Mouse (Mus musculus) mature B cell (primary cell): Measurements from ENCODE around the gene Efr3b.

Experiments used
- in situ Hi-C: fragments of 300-500 bp; cut with MboI; formaldehyde crosslinking; loops from 2 replicates; pipeline ENCODE4 v1.14.3; 2019

The Efr3b gene

DNA sequence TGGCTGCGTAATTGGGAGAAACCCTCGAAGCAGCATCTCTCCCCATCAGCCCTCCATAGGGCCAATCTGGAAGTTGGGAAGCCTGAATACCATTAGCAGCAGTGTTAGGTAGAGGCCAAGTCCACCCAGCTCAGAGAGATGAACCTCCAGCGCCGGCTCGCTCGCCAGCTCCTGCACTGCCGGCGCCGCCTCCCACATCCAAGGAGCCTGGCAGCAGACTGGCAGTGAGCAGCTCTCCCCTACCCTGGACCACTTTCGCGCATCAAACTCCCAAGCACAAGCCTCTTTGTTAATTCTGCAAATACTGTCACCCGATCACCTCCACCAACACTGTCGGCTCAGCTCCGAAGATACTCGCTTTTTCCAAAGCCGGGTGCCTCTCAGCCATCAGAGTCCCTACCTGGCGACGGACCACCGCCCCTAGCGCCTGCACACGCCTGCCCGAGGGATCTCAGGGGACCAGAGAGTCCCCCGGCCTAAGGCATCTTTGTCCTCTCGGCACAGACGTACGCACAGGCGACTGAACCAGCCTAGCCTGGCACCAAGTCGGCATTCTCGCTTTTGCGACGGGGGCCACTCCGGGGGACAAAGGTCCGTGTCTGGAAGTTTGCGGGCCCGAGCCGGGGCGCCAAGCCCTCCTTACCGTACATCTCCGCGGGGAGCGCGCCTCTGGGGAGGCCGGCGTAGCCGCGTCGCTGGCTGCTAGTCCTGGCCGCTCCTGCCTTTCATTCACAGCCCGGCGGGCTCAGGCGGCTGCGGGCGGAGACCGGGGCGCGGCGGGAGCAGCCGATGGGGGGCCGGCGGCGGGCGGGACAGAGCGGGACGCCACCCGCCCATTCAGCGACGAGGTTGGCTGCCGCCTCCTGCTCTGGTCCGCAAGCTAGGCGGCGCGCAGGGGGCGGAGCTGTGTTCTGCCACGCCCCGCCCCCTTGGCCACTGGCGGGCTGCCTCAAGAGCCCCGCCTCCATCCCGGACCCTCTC, at the start of gene Efr3b:
Efr3b (minus strand) TSS at position 855 of the 981 bp plus-strand sequence.
- in situ Hi-C loops: no loop called here

DNA sequence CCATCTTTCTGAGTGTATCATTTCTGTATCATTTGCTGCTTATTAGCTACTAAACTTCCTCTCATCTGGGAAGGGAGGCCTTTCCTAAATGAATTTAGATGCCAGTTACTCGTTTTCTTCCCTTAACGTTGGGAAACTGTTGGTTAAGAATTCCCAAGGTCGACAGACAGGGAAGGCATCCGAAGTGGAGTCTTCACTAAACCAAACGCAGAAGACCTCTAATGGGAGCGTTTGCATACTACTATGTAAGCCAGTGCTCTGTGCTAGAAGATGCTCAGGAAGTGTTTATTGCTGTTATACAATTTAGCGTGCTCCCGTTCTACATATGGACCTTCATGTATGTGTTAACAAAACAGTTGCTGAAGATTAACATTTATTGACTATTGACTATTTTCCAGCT, 44.7 kb upstream of the Efr3b start:
- in situ Hi-C loops: no loop called here

DNA sequence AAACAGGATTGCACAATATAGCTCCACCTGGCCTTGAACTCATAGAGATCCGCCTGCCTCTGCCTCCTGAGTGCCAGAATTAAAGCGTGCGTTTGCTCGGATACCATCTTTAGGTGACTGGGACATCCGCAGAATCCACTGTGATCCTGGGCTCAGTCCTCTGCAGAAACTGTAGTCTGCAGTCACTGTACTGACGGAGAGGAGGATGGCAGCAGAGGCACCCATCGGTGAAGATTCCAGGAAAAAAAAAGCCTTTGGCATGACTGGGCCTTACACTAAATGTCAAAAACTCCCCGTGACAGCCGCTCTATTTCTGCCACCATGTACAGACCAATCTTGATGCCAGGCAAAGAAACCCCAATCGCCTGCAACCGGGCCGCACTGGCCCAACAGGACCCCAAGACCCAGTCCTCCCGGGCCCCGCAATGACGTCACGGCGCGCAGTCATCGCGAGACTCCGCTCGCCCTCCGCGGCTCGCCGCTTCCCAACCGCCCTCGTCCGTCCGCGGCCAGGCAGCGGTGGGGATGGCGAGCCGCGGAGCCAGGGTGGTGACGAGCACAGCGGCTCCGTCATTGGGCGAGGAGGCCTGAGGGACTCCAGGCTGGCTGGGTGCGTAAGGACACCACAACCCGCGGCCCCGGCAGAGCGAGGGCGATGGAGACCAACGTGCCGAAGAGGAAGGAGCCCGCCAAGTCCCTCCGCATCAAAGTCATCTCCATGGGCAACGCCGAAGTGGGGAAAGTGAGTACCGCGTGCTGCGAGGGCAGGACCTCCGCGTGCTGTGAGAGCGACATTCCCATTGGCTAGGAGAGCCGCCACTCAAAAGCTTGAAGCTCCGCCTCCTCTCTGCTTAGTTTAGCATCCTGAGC, 43.7 kb upstream of the Efr3b start, which contains the start of gene Dnajc27:
Dnajc27 (plus strand) TSS at position 452 of the 870 bp plus-strand sequence.
- in situ Hi-C loops: no loop called here

DNA sequence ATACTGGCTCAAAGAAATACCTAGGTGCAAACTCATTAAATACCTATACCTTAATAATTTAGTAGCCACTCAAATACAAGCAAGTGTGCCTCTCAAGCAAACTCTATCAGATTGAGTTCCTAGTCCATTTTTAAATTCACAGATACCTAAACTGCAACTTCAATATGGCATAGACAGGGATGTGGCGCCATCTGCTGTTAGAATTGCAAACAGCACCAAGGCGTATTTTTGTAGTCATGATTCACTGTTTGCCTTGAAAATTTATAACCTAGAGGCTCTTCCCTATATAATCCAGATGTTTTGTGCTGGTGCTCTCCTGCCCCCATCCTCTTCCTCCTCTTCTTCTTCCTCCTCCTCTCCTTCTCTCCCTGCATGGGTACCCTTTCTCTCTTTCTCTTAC, 41.6 kb upstream of the Efr3b start:
- in situ Hi-C loops: no loop called here

DNA sequence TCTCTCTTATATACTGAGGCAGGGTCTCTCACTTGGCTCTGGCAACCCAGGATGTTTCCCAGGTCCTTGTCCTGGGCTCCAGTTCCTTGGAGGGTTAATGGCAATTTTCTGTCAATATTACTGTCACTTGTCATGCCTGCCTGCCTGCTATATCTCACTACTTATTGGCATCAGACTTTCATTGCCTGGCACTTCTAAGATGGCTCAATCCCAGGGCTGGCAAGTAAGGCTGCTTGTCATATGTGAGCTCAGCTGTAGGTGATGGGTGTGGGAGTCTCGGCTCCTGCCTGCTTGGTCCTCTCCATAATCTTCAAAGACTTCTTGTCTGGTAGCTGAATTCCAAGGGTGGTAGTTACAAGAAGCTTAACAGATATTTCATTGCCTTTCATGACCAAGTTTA, 39.4 kb upstream of the Efr3b start:
- in situ Hi-C loops: no loop called here

DNA sequence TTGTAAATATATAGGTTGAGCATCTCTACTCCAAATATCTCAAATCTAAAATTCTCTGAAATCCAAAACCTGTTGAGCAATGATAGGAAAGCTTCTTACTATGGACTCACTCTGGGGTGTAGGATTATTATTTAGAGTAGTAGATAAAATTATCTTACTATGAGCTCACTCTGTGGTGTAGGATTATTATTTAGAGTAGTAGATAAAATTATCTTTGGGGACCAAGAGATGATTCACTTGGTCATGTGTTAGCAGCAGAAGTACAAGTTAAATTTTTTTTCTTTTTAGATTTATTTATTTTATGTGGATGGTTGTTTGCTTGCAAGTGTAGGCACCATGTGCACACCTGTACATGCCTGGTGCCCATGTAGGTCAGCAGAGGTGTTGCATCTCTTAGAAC, 37.7 kb upstream of the Efr3b start:
- in situ Hi-C loops: no loop called here

DNA sequence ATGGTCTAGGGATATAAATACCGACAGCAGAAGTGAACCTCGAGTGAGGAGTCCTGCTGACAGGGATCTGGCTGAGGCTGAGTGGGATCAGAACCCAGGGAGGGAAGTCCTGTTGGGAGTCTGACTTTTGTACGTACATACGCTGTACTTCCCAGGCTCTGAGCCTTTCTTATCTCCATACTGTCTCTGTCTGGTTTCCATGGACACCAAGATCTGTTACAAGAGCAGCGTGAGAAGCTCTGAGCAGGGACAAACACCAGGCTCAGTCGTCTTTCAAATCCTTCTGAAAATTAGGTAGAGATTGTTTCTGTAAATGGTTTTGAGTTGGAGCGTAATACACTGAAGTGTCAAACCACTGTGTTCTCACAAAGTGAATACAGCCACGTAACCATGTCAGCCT, 36.7 kb upstream of the Efr3b start:
- in situ Hi-C loops: no loop called here

DNA sequence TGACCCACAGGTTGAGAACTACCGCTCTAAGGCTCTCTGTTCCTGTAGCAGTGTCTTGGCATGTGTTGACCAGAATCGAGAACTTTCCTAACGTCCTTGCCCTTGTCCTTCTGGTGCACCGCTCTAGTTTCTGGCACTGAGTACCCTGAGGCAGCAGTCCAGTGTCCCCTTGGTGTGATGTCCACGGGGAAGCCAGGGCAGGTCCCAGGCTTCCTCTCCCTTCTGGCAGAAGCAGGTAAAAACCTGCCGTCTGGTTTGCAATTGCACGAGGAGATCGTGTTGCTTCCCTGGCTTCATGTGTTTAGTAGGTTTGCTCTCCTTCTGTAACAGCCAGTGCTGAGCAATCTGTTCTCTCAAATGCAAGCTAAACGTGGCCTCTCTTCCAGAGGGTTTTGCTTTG, 33.0 kb upstream of the Efr3b start:
- in situ Hi-C loops: no loop called here

DNA sequence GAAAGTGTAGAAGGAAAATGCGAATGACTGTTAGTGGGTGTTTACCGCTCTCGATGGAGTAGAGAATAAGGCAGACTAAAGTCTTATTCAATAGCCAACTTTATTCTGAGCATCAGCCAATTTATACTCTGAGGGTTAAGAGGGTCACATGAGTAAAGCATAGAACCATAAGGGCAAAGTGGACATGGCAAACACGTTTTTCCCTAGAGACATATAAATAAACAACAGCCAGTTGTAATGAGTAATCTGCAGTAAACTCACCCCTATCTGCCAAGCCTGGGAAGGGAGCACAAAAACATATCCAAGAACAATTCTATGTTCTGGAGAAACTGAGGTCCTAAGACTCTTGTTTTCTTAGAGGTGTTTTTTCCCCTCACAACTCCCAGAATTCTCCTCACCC, 29.8 kb upstream of the Efr3b start:
- in situ Hi-C loops: no loop called here

DNA sequence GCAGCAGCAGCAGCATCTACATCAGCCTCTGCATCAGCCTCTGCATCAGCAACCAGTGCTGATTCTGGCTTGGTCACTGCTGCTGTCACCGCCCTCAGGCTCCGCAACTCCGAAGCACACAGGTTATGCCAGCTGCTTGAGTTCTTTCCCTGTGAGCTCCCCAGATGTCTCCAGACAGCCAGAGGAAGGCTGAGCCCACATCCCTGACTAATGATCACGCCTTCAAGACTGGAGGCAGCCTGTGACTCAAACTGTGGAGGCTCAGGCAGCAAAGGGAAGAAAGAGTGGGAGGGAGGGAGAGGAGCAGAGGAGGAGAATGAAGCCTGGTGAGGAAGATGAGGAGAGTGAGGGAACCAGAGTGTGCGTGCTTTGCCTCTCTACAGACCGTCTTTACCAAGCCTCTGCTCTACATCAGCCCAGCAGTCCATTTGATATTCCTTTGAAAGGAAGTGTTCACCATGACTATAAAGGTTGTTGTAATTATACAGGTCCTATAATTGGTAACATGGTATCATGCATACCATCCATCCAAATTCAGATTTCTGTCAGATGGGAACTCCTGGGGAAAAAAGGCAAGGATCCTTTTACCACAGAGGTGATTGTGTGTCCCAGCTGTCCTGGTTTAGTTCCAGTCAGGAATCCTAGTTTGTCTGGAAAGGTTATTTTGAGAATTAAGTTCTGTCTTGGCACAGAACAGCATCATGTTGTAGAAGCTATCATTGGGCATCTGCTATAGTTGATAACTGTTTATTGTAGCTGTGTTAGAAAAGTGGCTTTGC, 28.2 kb upstream of the Efr3b start:
- in situ Hi-C loops: no loop called here

DNA sequence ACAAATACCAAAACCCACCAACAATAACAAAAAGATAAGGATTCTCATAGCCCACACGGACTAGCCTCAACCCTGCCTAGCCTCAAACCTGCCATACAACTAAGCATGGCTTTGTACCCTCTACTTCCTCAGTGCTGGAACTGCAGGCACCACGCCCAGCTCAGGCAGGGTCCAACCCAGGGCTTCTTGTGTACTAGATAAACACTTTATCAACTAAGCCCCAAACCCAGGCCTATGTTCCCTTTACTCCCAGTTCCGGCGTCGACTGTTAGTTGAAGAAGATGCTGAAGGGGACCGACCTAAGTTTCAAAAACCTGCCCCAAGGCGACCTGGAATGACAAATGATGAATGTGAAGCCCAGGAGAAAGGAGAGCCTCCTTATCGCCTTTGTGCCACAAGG, 27.2 kb upstream of the Efr3b start:
- in situ Hi-C loops: no loop called here

DNA sequence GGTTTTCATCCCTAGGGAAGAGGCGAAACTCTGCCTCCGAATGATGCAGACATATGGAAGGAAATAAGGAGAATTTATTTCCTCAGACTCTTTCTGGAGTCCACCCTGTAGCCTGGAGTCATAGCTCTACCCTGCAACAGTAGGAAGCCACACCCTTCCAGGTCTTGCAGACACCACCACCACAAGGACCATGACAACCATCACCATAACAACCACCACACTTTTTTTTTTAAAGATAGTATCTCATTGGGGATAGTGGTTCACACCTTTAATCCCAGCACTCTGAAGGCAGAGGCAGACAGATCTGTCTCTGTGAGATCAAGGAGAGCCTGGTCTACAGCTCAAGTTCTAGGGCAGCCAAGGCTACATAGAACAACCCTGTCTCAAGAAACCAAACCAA, 26.8 kb upstream of the Efr3b start:
- in situ Hi-C loops: no loop called here

DNA sequence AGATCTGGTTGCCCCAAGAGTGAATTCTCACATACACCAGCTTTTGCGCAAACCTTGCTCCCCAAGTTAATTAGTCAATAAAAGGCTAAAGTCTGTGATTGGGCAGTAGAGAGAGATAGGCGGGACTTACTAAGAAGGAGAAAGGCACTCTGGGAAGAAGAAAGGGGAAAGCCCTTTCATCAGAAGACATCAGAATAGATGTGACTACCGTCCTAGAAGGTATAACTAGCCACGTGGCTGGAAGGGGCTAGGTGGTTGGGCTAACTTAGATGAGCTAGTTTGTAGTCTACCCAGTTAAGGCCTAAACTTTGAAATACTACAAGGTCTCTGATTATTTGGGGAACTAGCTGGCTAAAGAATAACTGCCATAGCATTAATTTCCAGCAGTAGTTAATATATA, 21.0 kb upstream of the Efr3b start:
- in situ Hi-C loops: no loop called here

DNA sequence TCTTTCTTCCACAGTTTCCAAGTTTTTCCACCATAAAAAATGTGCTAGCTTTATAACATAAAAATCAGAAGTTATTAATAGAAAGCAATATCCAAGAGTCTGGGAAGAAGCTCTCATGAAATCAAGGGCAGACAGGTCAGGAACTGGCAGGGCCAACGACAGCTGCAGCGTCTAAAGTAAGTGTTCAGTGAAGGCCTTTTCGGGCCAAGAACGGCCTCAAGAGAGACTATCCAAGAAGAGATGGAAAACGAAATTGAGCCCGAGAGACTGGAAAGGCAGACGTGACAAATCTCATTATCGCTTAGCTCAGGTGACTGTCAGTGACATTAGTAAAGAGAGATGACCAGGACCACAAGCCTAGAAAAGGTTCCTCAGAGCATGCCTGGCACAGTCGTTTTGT, 19.6 kb upstream of the Efr3b start:
- in situ Hi-C loops: no loop called here

DNA sequence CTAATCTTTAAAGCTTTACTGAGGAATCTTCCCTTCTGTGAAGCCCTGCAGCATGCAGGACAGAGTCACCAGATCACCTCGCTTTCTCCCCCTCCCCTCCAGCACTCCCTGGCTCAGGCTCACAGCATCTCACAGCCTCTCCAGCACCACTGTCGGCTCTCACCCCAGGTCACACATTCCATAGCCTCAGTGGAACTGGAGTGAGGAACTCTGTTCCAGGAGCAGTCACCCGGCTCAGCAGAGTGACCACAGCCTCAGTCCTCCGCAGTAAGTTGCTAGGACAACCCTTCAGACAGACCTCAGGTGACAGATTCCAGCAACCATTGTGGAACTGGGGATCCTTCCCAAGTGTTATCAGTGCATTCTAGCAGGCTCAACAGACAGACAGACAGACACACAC, 16.1 kb upstream of the Efr3b start:
- in situ Hi-C loops: no loop called here

DNA sequence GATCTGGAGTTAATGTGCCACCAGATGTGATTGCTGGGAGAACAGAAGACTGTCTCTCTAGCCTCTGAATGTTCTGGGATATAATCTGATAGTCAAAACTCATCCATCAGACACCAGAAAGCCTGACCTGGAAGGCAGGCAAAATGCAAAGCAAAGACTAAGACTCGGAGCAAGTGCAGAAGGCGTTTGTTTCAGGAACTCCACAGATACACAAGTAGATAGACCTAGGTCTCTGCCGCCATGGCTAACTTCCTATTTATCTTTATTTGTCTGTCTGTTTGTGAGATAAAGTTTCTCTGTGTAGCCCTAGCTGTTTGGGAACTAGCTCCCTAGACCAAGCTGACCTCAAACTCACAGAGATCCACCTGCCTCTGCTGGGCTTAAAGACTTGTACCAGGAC, 14.9 kb upstream of the Efr3b start:
- in situ Hi-C loops: no loop called here

DNA sequence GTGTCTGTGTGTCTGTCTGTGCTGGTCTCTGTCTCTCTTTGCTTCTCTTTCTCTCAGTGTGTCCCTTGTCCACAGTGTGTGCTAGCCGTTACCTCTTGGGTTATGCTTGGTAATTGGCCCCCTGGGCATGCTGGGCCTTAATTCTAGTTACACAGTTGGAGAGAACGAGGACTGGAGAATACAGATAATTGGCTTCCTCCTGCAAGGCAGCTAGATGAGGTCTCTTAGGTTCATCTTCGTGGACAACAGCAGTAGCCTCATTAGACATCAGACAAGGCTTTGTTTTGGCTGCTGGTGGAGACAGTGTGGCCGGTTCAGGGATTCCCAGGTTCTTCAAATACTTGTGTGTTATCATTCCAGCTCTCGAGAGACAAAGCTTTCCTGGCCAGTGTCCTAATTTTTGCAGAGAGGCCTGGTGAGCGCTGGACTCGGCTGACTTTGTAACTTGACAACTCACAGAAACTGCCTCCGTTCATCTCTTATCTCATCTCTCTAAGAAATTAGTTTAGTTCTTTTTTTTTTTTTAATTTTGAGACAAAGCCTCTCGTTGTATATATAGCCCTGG, 12.2 kb upstream of the Efr3b start:
- in situ Hi-C loops: no loop called here

DNA sequence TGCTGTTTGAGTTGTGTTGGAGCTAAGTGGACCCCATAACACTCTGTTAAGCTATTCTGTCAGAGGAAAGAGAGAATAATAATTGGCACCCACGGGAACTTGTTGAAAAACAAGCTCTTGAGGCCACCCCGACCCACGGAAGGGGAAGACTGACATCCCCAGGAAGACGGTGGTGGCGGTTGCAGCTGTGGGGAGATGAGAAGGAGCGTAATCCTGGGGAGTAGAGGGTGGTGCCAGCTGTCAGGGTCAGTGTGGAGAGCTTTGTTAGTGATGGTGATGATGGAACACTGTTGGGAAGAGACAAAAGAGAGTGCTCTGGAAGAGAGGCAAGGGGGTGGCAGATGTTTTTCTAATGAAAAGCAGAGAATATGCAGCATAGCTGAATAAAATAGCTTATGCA, 9.3 kb upstream of the Efr3b start:
- in situ Hi-C loops: no loop called here

DNA sequence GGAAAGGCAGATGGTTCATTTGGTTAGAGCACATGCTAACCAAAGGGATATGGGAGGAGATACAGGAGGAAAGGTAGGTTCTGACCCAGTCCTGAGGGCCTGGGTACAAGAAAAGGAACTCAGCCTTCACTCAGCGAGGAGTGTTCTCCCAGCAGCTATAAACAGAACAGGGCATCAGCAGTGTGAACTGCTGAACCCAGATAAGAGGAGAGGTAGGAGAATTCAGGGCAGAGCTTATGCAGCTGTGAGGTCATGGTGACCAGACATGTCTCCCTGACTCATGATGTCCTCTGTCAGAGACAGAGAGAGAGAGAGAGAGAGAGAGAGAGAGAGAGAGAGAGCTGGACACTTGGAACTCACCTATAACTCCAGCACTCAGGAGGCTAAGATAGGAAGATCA, 7.3 kb upstream of the Efr3b start:
- in situ Hi-C loops: no loop called here

DNA sequence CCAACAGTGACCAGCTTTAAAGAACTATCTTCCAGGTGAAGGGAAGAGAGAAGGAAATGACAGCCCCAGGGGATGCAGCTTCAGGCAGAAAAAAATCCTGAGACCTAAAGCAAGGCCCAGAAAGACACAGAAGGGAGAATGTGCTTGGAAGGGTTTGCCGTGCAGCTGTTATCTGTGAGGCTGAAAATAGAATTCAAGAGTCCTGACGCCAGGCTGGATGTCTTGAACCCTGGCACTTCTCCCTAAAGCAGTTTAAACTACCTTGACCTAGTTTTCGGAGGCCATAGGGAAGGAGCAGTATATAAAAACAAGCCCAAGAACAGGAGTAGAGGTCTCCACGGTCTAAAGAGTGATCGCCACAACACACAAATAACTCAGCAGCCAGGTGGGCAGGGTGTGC, 3.7 kb upstream of the Efr3b start:
- in situ Hi-C loops: no loop called here

DNA sequence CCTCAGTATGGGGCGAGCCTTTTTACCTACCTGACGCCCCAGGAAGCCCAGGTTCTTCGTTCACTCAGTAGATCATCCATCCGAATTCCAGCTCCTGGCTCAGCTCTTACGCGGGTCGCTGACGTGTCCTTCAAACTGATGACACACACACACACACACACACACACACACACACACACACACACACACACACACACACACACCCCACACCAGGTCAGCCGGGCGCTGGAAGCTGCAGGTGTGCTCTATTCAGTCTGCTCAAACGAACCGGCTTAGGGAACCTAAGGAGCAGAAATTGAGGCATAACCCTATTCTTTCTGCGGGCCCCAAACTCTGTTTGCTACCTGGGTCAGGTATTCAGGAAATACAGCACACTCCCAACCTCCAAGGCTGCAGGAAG, 331 bp upstream of the Efr3b start:
- in situ Hi-C loops: no loop called here

DNA sequence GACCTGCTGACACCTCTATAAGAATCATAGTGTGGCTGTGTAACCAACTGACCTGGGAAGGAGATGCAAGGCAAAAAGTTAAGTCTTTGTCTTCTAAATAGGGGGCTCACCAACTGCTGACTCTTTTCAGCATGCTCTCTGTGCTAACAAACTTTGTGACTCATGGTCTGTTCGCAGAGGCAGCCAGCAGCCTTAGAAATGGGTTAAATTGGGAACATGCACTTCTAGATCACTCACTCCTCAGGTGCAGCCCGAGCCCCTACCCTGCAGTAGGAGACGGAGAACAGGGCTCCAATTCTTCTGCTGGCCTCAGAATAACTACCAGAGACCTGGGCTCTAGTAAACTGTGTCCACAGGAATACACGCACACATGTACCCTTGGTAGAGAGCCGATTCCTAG, 1.2 kb downstream of the Efr3b start:
- in situ Hi-C loops: no loop called here
